Mouse (Mus musculus): ENCODE data around the gene Stox2. TPM values are rescaled to one million over a fixed set of nuclear protein-coding genes. Genes with fewer than 3 reads are reported as not detected.

Stox2 gene
- polyA plus RNA-seq, 1 experiment from 2014 or later: 33.5 TPM

DNA sequence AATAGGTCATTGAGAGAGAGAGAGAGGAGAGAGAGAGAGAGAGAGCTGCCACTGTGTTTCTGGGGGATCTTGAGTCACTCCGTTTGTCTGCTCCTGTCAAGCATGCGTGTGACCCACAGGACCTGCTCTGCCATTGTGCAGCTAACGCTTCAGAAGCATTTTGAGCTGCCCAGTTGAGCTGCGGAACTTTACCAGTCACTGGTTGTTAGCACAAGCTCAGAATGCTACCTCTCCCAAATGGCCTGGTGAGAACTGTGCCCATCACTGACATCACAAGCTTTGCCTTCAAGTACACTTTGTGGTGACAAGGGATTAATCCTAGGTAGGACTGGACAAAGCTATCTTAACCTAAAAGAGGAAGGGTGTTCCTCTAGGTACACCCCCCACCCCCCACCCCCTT is 263.9 kb downstream of the Stox2 start:
- WGBS: 82% methylated on average over 4 of the region's 4 CpGs
- H3K4me2 ChIP-seq: no peak overlapping the region
- no peak overlapping the region for H3K27ac ChIP-seq (replicated peaks)
- H3K27me3 ChIP-seq: no peaks in the 10 kb centered on the region
- H3K9me3 ChIP-seq: no peaks in the 10 kb centered on the region
- H3K36me3 ChIP-seq: peaks cover 31% of the 10 kb centered on the region
- no peak overlapping the region for H3K4me3 ChIP-seq
- peaks cover 48% of the 10 kb centered on the region for H3K4me1 ChIP-seq (replicated peaks)
- H3K9ac ChIP-seq: no peak overlapping the region
- no peak for ATAC-seq (ENCODE audit: low read depth)

- Histone ChIP-seq H3K36me3 (peaks cover 24% of the 10 kb centered on the region), H3K27ac (replicated peaks) (0 out of 2 replicates have a peak overlapping the region, but pooled peaks have one; percentile 42), H3K4me1 (replicated peaks) (peaks cover 48% of the 10 kb centered on the region), H3K4me2 (no peak overlapping the region), H3K9me3 (no peaks in the 10 kb centered on the region), H3K27me3 (no peaks in the 10 kb centered on the region), H3K9ac (no peak overlapping the region), H3K4me3 (no peak overlapping the region)
- no peak for ATAC-seq (ENCODE audit: low read depth)
- 61% methylated on average over 18 of the region's 18 CpGs for WGBS
These were observed 265.0 kb downstream of the Stox2 start for GRCm38 (mm10) chr8:47181032-47181698.

DNA sequence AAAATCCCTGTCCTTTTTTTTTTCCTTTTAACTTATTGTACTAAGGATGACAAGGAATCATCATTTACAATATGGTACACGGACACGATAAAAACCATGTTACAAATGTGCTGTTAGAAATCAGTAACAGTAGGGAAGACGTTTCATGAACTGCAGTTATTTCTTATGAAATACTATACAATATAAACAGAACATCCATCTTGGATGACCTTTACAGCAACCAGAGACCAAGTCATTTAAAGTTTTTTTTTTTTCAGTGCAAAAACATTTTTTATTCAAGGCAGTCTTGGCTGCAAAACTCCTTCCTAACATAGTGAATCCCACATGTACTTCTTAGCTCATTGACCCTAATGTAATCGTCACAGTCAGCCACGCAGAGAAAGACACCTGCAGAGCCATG is 266.0 kb downstream of the Stox2 start:
- ATAC-seq (ENCODE audit: low read depth): no peak
- peaks cover 15% of the 10 kb centered on the region for H3K36me3 ChIP-seq
- no peaks in the 10 kb centered on the region for H3K9me3 ChIP-seq
- no peak overlapping the region for H3K4me2 ChIP-seq
- H3K4me1 ChIP-seq (replicated peaks): peaks cover 48% of the 10 kb centered on the region
- 83% methylated on average over 5 of the region's 5 CpGs for WGBS
- no peak overlapping the region for H3K4me3 ChIP-seq
- no peak overlapping the region for H3K27ac ChIP-seq (replicated peaks)
- no peak overlapping the region for H3K9ac ChIP-seq
- H3K27me3 ChIP-seq: no peaks in the 10 kb centered on the region

DNA sequence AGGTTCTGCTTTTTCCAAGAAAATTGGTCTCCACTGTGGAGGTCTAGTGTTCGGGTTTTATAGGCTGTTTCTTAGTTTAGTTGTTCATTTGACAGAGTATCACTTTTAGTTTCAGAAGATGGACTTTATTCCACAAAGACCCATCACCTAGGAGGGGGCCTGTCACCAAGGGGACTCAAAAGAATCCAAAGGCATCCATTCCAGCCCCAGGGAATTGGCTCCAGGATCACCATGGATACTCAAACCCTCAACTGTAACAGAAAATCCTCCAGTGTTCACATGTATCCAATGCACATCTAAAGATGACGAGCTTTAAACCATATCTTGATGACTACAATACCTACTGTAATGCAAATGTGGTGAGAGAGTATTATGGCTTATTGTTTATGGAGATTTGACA is 267.4 kb downstream of the Stox2 start:
- Histone ChIP-seq H3K4me1 (replicated peaks) (peaks cover 48% of the 10 kb centered on the region), H3K4me3 (no peak overlapping the region), H3K9ac (no peak overlapping the region), H3K27ac (replicated peaks) (no peak overlapping the region; the same call in 1 of the 2 replicates), H3K36me3 (peaks cover 8% of the 10 kb centered on the region; the same call in 1 of the 2 replicates), H3K9me3 (no peaks in the 10 kb centered on the region), H3K27me3 (no peaks in the 10 kb centered on the region), H3K4me2 (no peak overlapping the region)
- 42% methylated on average over 2 of the region's 2 CpGs for WGBS
- no peak for ATAC-seq (ENCODE audit: low read depth)

GRCm38 (mm10) chr8:47173823-47174222 is 272.3 kb downstream of the Stox2 start:
- Histone ChIP-seq H3K36me3 (no peaks in the 10 kb centered on the region), H3K27me3 (no peaks in the 10 kb centered on the region), H3K4me3 (no peak overlapping the region), H3K4me2 (no peak overlapping the region), H3K4me1 (replicated peaks) (peaks cover 12% of the 10 kb centered on the region; the same call in 1 of the 2 replicates), H3K27ac (replicated peaks) (no peak overlapping the region), H3K9ac (no peak overlapping the region), H3K9me3 (no peaks in the 10 kb centered on the region)
- WGBS: 77% methylated on average over 7 of the region's 7 CpGs
- no peak for ATAC-seq (ENCODE audit: low read depth)

- Histone ChIP-seq H3K9ac (no peak overlapping the region), H3K4me2 (no peak overlapping the region), H3K27me3 (no peaks in the 10 kb centered on the region), H3K9me3 (no peaks in the 10 kb centered on the region), H3K27ac (replicated peaks) (no peak overlapping the region), H3K4me3 (no peak overlapping the region), H3K36me3 (peaks cover 7% of the 10 kb centered on the region), H3K4me1 (replicated peaks) (peaks cover 3% of the 10 kb centered on the region; the same call in 1 of the 2 replicates)
- 86% methylated on average over 10 of the region's 10 CpGs for WGBS
- ATAC-seq (ENCODE audit: low read depth): no peak
These were observed 273.3 kb downstream of the Stox2 start for GRCm38 (mm10) chr8:47172848-47173247.

DNA sequence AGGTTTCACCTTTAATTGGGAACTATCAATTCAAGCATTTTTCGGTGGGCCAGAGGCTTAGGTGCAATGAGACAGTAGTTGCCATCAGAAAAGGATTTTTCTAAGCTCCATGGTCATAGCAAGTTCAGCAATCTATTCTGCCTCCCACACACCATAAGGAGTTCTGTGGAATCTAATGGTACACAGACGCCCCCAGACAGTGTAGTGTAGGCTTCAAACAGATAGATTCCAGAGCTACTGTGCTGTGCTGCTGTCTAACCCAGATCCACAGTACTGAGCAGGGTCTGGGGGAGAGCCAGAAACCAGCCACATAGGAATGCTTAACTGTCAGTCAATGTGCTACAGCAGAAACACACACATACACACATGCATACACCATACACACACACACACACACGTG is 285.5 kb downstream of the Stox2 start:
- ATAC-seq (ENCODE audit: low read depth): no peak
- H3K9me3 ChIP-seq: no peaks in the 10 kb centered on the region
- H3K4me1 ChIP-seq (replicated peaks): peaks cover 3% of the 10 kb centered on the region; the same call in 1 of the 2 replicates
- no peak overlapping the region for H3K4me3 ChIP-seq
- H3K9ac ChIP-seq: no peak overlapping the region
- H3K27me3 ChIP-seq: no peaks in the 10 kb centered on the region
- WGBS: 86% methylated on average over 3 of the region's 3 CpGs
- peaks cover 19% of the 10 kb centered on the region; the same call in 1 of the 2 replicates for H3K36me3 ChIP-seq
- no peak overlapping the region for H3K27ac ChIP-seq (replicated peaks)
- H3K4me2 ChIP-seq: no peak overlapping the region

DNA sequence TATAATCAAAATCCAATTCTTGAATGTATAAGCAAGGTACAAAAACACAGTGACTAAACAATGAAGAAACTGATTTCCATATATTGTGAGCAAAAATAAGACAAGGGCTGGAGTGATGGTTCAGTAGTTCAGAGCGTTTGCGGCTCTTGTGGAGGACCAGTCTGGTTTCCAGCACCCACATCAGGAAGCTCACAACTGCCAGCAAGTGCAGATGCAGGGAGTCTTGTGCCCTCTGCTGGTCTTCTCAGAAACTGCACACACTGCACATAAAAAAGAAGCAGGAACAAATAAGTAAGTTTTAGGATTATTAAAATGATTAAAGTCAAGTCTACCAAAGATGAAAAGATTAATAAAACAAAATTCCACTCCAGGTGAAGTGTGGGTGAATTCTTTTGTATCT is 291.6 kb downstream of the Stox2 start:
- Histone ChIP-seq H3K27ac (replicated peaks) (no peak overlapping the region), H3K9ac (no peak overlapping the region), H3K9me3 (peaks cover 10% of the 10 kb centered on the region), H3K4me1 (replicated peaks) (no peaks in the 10 kb centered on the region), H3K4me3 (no peak overlapping the region), H3K27me3 (no peaks in the 10 kb centered on the region), H3K4me2 (no peak overlapping the region), H3K36me3 (peaks cover 25% of the 10 kb centered on the region)
- 92% methylated on average over 2 of the region's 2 CpGs for WGBS
- ATAC-seq (ENCODE audit: low read depth): no peak

DNA sequence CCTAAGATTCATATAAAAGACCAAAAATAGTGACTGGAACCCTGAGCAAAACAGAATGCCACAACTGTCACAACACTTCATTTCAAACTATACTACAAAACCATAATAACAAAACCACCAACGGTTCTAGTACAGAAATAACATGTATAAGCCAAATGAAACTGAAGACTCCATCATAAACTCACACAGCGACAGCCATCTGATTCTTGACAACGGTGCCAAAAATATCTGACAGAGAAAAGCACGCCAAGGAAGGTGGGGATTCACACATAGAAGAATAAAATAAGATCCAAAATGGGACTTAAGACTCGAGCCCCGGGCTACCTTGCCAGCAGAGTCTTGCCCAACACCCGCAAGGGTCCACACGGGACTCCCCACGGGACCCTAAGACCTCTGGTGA is 300.9 kb downstream of the Stox2 start:
- Histone ChIP-seq H3K9ac (no peak overlapping the region), H3K4me3 (no peak overlapping the region), H3K36me3 (peaks cover 14% of the 10 kb centered on the region), H3K4me2 (no peak overlapping the region), H3K27ac (replicated peaks) (no peak overlapping the region), H3K4me1 (replicated peaks) (no peaks in the 10 kb centered on the region), H3K9me3 (0 out of 2 replicates have a peak, but pooled peaks cover 3% of the 10 kb centered on the region), H3K27me3 (no peaks in the 10 kb centered on the region)
- no peak for ATAC-seq (ENCODE audit: low read depth)
- 92% methylated on average over 9 of the region's 9 CpGs for WGBS

GRCm38 (mm10) chr8:47136047-47136446 is 310.1 kb downstream of the Stox2 start:
- Histone ChIP-seq H3K9ac (no peak overlapping the region), H3K27me3 (no peaks in the 10 kb centered on the region), H3K9me3 (no peaks in the 10 kb centered on the region), H3K4me3 (no peak overlapping the region), H3K4me2 (no peak overlapping the region), H3K27ac (replicated peaks) (no peak overlapping the region), H3K36me3 (no peaks in the 10 kb centered on the region), H3K4me1 (replicated peaks) (peaks cover 13% of the 10 kb centered on the region; the same call in 1 of the 2 replicates)
- 40% methylated on average over 5 of the region's 5 CpGs for WGBS
- no peak for ATAC-seq (ENCODE audit: low read depth)

- H3K9me3 ChIP-seq: no peaks in the 10 kb centered on the region
- H3K4me2 ChIP-seq: peak overlapping the region; percentile 33
- peaks cover 13% of the 10 kb centered on the region; the same call in 1 of the 2 replicates for H3K4me1 ChIP-seq (replicated peaks)
- ATAC-seq (ENCODE audit: low read depth): no peak
- H3K27me3 ChIP-seq: no peaks in the 10 kb centered on the region
- no peaks in the 10 kb centered on the region for H3K36me3 ChIP-seq
- 14% methylated on average over 9 of the region's 9 CpGs for WGBS
- H3K4me3 ChIP-seq: no peak overlapping the region
- no peak overlapping the region for H3K27ac ChIP-seq (replicated peaks)
- no peak overlapping the region for H3K9ac ChIP-seq
These were observed 310.6 kb downstream of the Stox2 start for GRCm38 (mm10) chr8:47135586-47135985.

DNA sequence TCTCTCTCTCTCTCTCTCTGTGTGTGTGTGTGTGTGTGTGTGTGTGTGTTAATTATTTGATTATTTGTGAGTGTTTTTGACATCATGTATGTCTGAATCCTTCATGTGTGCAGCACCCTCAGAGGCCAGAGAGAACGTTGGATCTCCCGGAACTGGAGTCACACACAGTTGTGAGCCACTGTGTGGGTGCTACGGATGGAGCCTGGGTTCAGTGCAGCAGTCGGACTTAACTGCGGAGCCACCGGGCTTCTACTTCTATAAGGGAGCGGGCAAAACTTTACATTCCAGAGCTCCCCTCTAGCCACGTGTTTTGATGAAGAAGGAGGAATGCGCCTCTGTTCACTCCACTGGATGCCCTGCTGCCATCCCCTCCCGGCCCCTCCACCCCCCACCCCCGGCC is 311.4 kb downstream of the Stox2 start:
- no peaks in the 10 kb centered on the region for H3K9me3 ChIP-seq
- no peak overlapping the region for H3K9ac ChIP-seq
- H3K4me2 ChIP-seq: 0 out of 2 replicates have a peak overlapping the region, but pooled peaks have one; percentile 33
- no peak for ATAC-seq (ENCODE audit: low read depth)
- no peak overlapping the region for H3K4me3 ChIP-seq
- no peaks in the 10 kb centered on the region for H3K27me3 ChIP-seq
- H3K27ac ChIP-seq (replicated peaks): no peak overlapping the region
- 61% methylated on average over 11 of the region's 11 CpGs for WGBS
- H3K36me3 ChIP-seq: no peaks in the 10 kb centered on the region
- peaks cover 13% of the 10 kb centered on the region; the same call in 1 of the 2 replicates for H3K4me1 ChIP-seq (replicated peaks)

DNA sequence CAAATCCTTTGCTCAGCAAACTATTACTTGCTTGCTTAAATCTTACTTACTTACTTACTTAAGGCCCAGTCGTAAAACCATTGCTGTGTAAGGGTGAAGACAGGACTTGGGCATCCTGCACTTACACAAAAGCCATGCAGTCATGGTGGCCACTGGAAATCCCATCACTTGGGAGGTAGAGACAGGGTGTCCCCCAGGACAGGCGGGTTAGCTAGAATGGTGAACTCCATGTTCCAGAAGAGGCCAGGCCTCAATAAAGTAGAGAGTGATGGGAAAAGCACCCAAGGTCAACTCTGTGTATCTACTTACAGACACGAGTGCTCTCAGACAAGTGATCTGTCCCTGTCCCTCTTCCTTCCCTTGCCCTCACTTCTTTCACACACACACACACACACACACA is 312.8 kb downstream of the Stox2 start:
- Histone ChIP-seq H3K4me2 (no peak overlapping the region), H3K9ac (no peak overlapping the region), H3K4me3 (no peak overlapping the region), H3K27ac (replicated peaks) (no peak overlapping the region), H3K4me1 (replicated peaks) (peaks cover 13% of the 10 kb centered on the region; the same call in 1 of the 2 replicates), H3K27me3 (no peaks in the 10 kb centered on the region), H3K36me3 (no peaks in the 10 kb centered on the region), H3K9me3 (no peaks in the 10 kb centered on the region)
- no peak for ATAC-seq (ENCODE audit: low read depth)
- WGBS: 89% methylated on average over 3 of the region's 3 CpGs
